Mouse (Mus musculus): Measurements from ENCODE around the gene Skp1a.

DNA sequence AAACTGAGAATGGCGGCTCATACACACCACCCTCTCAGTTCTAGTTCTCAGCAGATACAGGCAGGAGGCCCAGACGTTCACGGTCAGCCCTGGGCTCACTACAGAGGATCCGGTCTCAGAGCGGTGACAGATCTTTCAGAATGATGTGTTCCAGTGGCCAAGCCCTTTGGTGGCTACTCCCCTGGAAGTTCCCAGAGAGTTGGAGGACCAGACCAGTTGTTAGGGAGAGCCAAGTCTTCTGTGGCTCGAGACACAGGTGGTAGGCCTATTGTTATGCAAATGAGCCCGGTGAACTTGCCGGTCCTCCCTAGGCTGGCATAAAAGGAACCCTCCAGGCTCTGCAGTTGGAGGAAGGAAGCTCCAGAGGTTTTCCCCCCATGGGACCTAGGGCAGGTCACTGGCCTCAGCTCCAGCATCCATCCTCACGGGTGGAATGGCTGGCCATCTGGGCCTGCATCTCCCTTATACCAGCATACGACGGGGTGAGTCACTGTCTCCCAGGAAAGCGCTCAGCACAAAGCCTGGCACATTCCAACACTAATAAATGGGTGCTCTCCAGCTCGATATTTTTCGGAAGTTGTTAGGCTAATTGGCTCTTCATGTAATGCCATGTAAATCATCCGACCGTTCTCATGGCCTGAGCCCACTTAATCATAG lies 54.6 kb downstream of the Skp1a start:
- no peak for TF ChIP-seq RCOR1 (IDR thresholded peaks at IDR 0.05; ENCODE audit: low read depth, low read length)
- TF ChIP-seq NRF1 (IDR thresholded peaks at IDR 0.05; ENCODE audit: insufficient read depth, low read depth, low read length, poor library complexity, severe bottlenecking): no peak
- no peak for TF ChIP-seq ZNF384 (IDR thresholded peaks at IDR 0.05; ENCODE audit: low read depth, low read length)
- no peak for TF ChIP-seq ZMIZ1 (IDR thresholded peaks at IDR 0.05; ENCODE audit: low read depth, low read length)
- no peak for TF ChIP-seq ELF1 (IDR thresholded peaks at IDR 0.05; ENCODE audit: low read depth, low read length)
- no peak for TF ChIP-seq ETS1 (IDR thresholded peaks at IDR 0.05; ENCODE audit: low read depth, low read length)
- no peak for TF ChIP-seq POLR2A (IDR thresholded peaks at IDR 0.05; ENCODE audit: control insufficient read depth in 1 of 2, insufficient read depth in 1 of 2, low read depth in 1 of 2, low read length in 2 of 2, poor library complexity in 1 of 2)
- no peak for TF ChIP-seq CTCF (IDR thresholded peaks at IDR 0.05 in 2 of 3, conservative IDR thresholded peaks at IDR 0.05 in 1 of 3; ENCODE audit: control insufficient read depth in 1 of 3, insufficient read depth in 1 of 3, low read depth in 2 of 3, low read length in 3 of 3, poor library complexity in 1 of 3, severe bottlenecking in 1 of 3)
- no peak for TF ChIP-seq RAD21 (IDR thresholded peaks at IDR 0.05; ENCODE audit: low read depth, low read length)
- no peak for TF ChIP-seq E2F4 (IDR thresholded peaks at IDR 0.05; ENCODE audit: borderline replicate concordance, low read depth, low read length)
